Mouse (Mus musculus) midbrain, embryonic 11.5 days (tissue): ENCODE results near the gene Muc1. TPM values are rescaled to one million over a fixed set of nuclear protein-coding genes. Genes with fewer than 3 reads are reported as not detected.

Experiments used
- ATAC-seq: fragments of 200-750 bp; cut with Nextera tagmentation; 2 replicates; pipeline ENCODE4 v1.8.0; 2017; ENCODE audit warnings: moderate TSS enrichment, moderate library complexity; ENCODE audit not compliant: low FRiP score
- DNase-seq: peaks from one replicate; pipeline ENCODE4 v3.0.0; 2015; ENCODE audit warnings: low spot score; ENCODE audit errors: missing footprints
- H3K27ac ChIP-seq: fragments of 300-500 bp; sonication (generic); 2 replicates; pipeline ENCODE4 v1.5.1; 2014; ENCODE audit warnings: low read depth, low read length
- H3K27me3 ChIP-seq: fragments of 300-500 bp; sonication (generic); 2 replicates; pipeline ENCODE4 v1.6.1; 2014; ENCODE audit warnings: mild to moderate bottlenecking, low read length, moderate library complexity, mixed read lengths; ENCODE audit not compliant: control insufficient read depth, insufficient read depth
- H3K36me3 ChIP-seq: fragments of 300-500 bp; sonication (generic); 2 replicates; pipeline ENCODE4 v1.6.1; 2014; ENCODE audit warnings: mild to moderate bottlenecking, low read length, moderate library complexity, mixed read lengths; ENCODE audit not compliant: control insufficient read depth, insufficient read depth
- H3K4me1 ChIP-seq: fragments of 300-500 bp; sonication (generic); 2 replicates; pipeline ENCODE4 v1.6.1; 2014; ENCODE audit warnings: low read length; ENCODE audit not compliant: control insufficient read depth, insufficient read depth
- H3K4me2 ChIP-seq: fragments of 300-500 bp; sonication (generic); 2 replicates; pipeline ENCODE4 v1.6.1; 2014; ENCODE audit warnings: mild to moderate bottlenecking, moderate library complexity
- H3K4me3 ChIP-seq: fragments of 300-500 bp; sonication (generic); 2 replicates; pipeline ENCODE4 v1.5.1; 2014; ENCODE audit warnings: low read depth, low read length
- H3K9ac ChIP-seq: fragments of 300-500 bp; sonication (generic); 2 replicates; pipeline ENCODE4 v1.6.1; 2014; ENCODE audit warnings: low read length
- H3K9me3 ChIP-seq: fragments of 300-500 bp; sonication (generic); 2 replicates; pipeline ENCODE4 v1.6.1; 2016; ENCODE audit warnings: low read length; ENCODE audit not compliant: control insufficient read depth
- WGBS: fragments of 180-500 bp; shearing (Covaris S2); extraction: QIAGEN DNeasy Blood & Tissue Kit; methylation state at CpG from one replicate; pipeline ENCODE4 v1.1.7; 2014; 5-methylcytosine and 5-hydroxymethylcytosine counted together
- polyA plus RNA-seq: library from polyadenylated mRNA; unstranded; fragments of >200 nt; fragmentation: Nextera tagmentation; extraction: Ambion mirVana; gene quantifications from 2 replicates; pipeline ENCODE4 v1.2.1, GENCODE M21; 2014

The Muc1 gene
- polyA plus RNA-seq, 1 experiment from 2014 or later, result 2.7 TPM

DNA sequence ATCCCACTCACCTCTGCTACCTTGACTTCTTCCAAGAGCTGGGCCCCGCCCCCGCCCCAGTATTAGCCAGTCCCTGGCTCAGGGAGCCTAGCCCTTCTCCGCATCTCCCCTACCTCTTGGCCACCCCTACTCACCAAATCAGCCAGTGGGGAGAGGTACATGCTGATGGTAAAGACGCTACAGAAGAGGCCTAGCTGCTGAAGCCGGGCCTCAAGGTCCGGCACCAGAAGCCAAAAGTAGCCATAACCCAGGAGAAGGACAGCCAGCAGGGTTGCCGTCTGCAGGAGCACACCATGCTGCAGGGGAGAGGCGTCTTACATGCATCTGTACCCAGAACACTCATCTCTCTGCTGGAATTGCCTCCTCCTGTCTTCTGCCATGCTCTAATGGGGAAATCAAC is 40.1 kb downstream of the Muc1 start:
- no peak overlapping the region for H3K4me2 ChIP-seq
- no peak overlapping the region for H3K9ac ChIP-seq

DNA sequence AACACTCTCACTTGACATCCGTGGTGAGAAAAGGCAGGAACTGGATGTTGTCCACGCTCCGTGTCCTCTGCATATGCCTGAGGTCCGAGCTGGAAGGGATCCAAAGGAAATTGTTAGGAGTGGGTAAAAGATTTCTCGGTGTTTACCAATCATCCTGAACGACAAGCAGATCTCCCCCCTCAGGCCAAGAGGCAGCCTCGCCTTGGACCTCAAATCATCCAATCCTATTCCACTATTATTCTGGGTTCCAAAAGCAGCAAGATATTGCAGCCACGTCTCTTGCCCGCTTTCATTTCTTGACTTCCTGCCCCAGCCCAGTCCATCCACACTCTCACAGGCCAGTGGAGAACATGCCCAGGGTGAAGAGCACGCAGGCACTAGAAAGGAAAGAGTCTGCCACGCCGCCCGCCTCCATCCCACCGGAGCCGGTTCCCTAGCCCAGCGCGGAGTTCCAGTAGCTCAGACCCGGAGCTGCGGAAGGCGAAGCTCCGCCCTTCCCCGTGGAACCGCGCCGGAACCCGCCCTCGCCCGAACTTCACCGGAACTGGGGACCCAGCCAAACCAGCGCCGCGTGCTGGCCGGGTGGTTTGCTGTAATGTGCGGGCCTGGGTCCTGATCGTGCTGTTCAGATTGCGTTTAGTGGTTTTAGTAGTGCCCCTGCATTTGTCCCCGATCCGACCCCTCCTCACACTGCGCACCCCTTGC is 41.3 kb downstream of the Muc1 start, which contains the start of gene Slc50a1:
TSS of gene Slc50a1 (minus strand) at position 520 of the 705 bp plus-strand sequence.
- ATAC-seq (peak; percentile 57), DNase-seq (peak; percentile 97)
- H3K4me3 ChIP-seq, result peak within 1 kb of the TSS; percentile 40
- H3K4me1 ChIP-seq, result peaks cover 20% of the 10 kb centered on the region
- H3K27me3 ChIP-seq, result no peaks in the 10 kb centered on the region
- peak within 1 kb of the TSS; percentile 68 for H3K4me2 ChIP-seq
- H3K36me3 ChIP-seq, result no peaks in the 10 kb centered on the region
- H3K27ac ChIP-seq, result no peak within 1 kb of the TSS
- no peaks in the 10 kb centered on the region for H3K9me3 ChIP-seq
- H3K9ac ChIP-seq, result peak within 1 kb of the TSS; percentile 70
- WGBS, result 6% methylated on average over 39 of the region's 39 CpGs

More for the DNA sequence above, 40.1 kb downstream of the Muc1 start:
- Histone ChIP-seq H3K27ac (no peak overlapping the region), H3K4me1 (peaks cover 20% of the 10 kb centered on the region), H3K4me3 (no peak overlapping the region), H3K9me3 (no peaks in the 10 kb centered on the region), H3K27me3 (no peaks in the 10 kb centered on the region), H3K36me3 (no peaks in the 10 kb centered on the region)
- DNase-seq (no peak), ATAC-seq (no peak)
- WGBS, result 43% methylated on average over 8 of the region's 8 CpGs

DNA sequence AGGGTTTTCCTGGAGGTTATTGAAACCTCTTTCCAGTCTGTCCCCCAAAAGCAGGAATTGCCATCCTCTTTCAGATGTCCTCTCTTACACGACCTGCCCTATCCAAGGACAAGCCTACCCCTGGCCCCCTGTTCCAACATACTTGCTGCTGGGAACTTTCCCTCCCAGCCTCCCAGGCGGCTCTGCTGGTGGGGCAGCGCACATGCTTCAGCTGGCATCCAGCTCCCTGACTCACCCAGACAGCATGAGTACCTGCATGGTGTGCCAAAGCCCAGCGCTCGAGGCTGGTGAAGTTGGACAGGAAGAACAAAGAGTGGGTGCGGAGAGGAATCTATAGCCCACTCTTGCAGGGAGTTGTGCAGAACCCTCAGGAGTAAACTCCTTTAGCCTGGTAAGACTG is 42.0 kb downstream of the Muc1 start:
- peak overlapping the region; percentile 40; the same call in 1 of the 2 replicates for H3K4me3 ChIP-seq
- peak overlapping the region; percentile 68 for H3K4me2 ChIP-seq
- no peaks in the 10 kb centered on the region for H3K36me3 ChIP-seq
- no peak overlapping the region for H3K27ac ChIP-seq
- peak overlapping the region; percentile 70 for H3K9ac ChIP-seq
- DNase-seq, result no peak
- H3K4me1 ChIP-seq, result peaks cover 19% of the 10 kb centered on the region
- H3K27me3 ChIP-seq, result no peaks in the 10 kb centered on the region
- ATAC-seq, result no peak
- 73% methylated on average over 6 of the region's 6 CpGs for WGBS
- H3K9me3 ChIP-seq, result no peaks in the 10 kb centered on the region

DNA sequence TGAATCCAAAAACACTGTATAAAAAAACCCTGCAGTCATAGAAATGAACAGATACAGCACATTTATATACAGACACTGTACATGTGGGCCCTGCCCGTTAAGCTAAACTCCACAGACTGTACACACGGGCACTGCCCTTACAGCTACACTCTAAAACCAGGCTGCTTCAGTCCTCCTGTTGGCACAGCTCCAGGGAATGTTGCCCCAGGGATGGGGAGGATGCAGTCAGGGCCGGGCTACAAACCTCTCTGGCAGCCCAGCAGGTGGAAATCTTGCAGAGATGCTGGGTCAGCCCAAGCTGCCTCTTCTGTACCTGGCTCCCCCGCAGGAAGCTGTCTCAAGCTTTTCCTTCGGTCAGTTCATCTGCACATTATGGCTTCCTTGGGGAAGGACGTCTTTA is 42.9 kb downstream of the Muc1 start:
- ATAC-seq (no peak), DNase-seq (no peak)
- Histone ChIP-seq H3K27ac (no peak overlapping the region), H3K9ac (no peak overlapping the region), H3K27me3 (no peaks in the 10 kb centered on the region; the same call in 1 of the 2 replicates), H3K4me1 (peaks cover 15% of the 10 kb centered on the region), H3K9me3 (no peaks in the 10 kb centered on the region), H3K36me3 (no peaks in the 10 kb centered on the region), H3K4me3 (no peak overlapping the region), H3K4me2 (no peak overlapping the region)
- 76% methylated on average over 6 of the region's 6 CpGs for WGBS

- DNase-seq (no peak), ATAC-seq (no peak)
- H3K9ac ChIP-seq, result no peak overlapping the region
- no peak overlapping the region for H3K4me2 ChIP-seq
- no peaks in the 10 kb centered on the region for H3K9me3 ChIP-seq
- peaks cover 14% of the 10 kb centered on the region for H3K4me1 ChIP-seq
- H3K36me3 ChIP-seq, result no peaks in the 10 kb centered on the region
- H3K27me3 ChIP-seq, result peaks cover 33% of the 10 kb centered on the region
- 93% methylated on average over 13 of the region's 13 CpGs for WGBS
- H3K4me3 ChIP-seq, result no peak overlapping the region
- H3K27ac ChIP-seq, result no peak overlapping the region
Observed at GRCm38 (mm10) chr3:89276061-89276460, 47.2 kb downstream of the Muc1 start.

GRCm38 (mm10) chr3:89277281-89278021 is 48.6 kb downstream of the Muc1 start:
- ATAC-seq, result no peak
- H3K27ac ChIP-seq, result no peak overlapping the region
- WGBS, result 59% methylated on average over 14 of the region's 14 CpGs

DNA sequence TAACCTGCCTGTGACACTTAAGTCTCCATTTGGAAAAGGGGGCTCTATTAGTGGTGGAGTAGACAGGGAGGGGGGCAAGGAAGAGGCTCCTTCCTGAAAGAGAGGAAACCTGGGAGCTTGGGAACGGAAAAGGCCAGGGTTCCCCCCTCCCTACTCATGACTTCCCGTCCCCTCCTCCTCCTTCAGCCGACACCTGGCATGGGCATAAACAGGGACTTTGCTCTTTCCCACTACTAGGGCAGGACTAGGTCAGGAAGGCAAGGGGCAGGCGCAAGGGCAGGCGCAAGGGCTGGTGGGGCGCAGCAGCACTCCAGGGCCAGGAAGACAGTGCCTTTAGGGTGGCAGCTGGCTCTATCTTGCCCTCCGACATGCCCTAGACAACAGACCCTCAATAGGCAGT is 49.2 kb downstream of the Muc1 start:
- WGBS, result 81% methylated on average over 7 of the region's 7 CpGs
- no peaks in the 10 kb centered on the region for H3K36me3 ChIP-seq
- H3K27ac ChIP-seq, result no peak overlapping the region
- no peak overlapping the region for H3K9ac ChIP-seq
- H3K4me3 ChIP-seq, result no peak overlapping the region
- peaks cover 21% of the 10 kb centered on the region for H3K4me1 ChIP-seq
- ATAC-seq, result no peak
- DNase-seq, result no peak
- peaks cover 41% of the 10 kb centered on the region for H3K27me3 ChIP-seq
- no peaks in the 10 kb centered on the region for H3K9me3 ChIP-seq
- H3K4me2 ChIP-seq, result no peak overlapping the region

More at GRCm38 (mm10) chr3:89277281-89278021, 48.6 kb downstream of the Muc1 start:
- no peak for DNase-seq
- H3K9ac ChIP-seq, result no peak overlapping the region
- peaks cover 21% of the 10 kb centered on the region for H3K4me1 ChIP-seq
- no peak overlapping the region for H3K4me2 ChIP-seq
- H3K9me3 ChIP-seq, result no peaks in the 10 kb centered on the region
- peaks cover 41% of the 10 kb centered on the region for H3K27me3 ChIP-seq
- H3K36me3 ChIP-seq, result no peaks in the 10 kb centered on the region
- no peak overlapping the region for H3K4me3 ChIP-seq

- 22% methylated on average over 8 of the region's 8 CpGs for WGBS
- Histone ChIP-seq H3K4me3 (peak overlapping the region; percentile 40; the same call in 1 of the 2 replicates), H3K4me1 (peaks cover 21% of the 10 kb centered on the region), H3K27ac (no peak overlapping the region), H3K36me3 (no peaks in the 10 kb centered on the region), H3K9ac (no peak overlapping the region), H3K9me3 (no peaks in the 10 kb centered on the region), H3K27me3 (peaks cover 41% of the 10 kb centered on the region), H3K4me2 (no peak overlapping the region)
- DNase-seq, result no peak
- no peak for ATAC-seq
Observed at GRCm38 (mm10) chr3:89278643-89279042, 49.8 kb downstream of the Muc1 start.
